Mouse (Mus musculus): ENCODE data around the gene Hoxa6. TPM values are rescaled to one million over a fixed set of nuclear protein-coding genes. Genes with fewer than 3 reads are reported as not detected.

Gene Hoxa6
- polyA plus RNA-seq, 1 experiment from 2014 or later: 13.4 TPM

GRCm38 (mm10) chr6:52246916-52247315 is 38.4 kb upstream of the Hoxa6 start:
- H3K4me2 ChIP-seq: no peak overlapping the region
- no peaks in the 10 kb centered on the region for H3K9me3 ChIP-seq
- H3K27me3 ChIP-seq: peaks cover 93% of the 10 kb centered on the region
- no peak overlapping the region for H3K27ac ChIP-seq (replicated peaks)
- H3K36me3 ChIP-seq: no peaks in the 10 kb centered on the region
- 12% methylated on average over 3 of the region's 3 CpGs for WGBS
- no peak overlapping the region for H3K4me3 ChIP-seq
- H3K9ac ChIP-seq: no peak overlapping the region
- no peak for ATAC-seq (ENCODE audit: low FRiP score, low read depth)
- H3K4me1 ChIP-seq (replicated peaks): no peaks in the 10 kb centered on the region

DNA sequence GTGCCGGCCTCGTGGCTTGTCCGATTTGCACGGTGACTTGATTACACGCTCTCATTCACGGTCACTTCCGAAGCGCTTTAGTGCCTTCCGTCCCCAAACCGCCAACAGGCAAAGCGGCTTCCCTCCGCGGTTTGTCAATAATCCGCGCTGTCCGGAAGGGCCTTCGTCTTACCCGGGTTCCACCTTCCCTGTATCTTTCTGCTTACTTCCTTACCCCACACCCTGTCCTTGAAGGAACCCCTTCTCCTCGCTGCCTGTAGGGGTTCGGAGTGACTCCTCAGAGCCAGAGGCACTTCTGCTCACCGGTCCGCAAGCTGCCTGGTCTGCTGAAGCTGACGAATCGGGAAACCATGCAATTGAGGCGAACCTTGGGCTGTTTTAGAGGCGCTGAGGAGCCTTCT is 37.9 kb upstream of the Hoxa6 start:
- Histone ChIP-seq H3K9ac (no peak overlapping the region), H3K4me2 (no peak overlapping the region), H3K27ac (replicated peaks) (no peak overlapping the region), H3K4me3 (no peak overlapping the region), H3K9me3 (no peaks in the 10 kb centered on the region), H3K4me1 (replicated peaks) (no peaks in the 10 kb centered on the region), H3K36me3 (no peaks in the 10 kb centered on the region), H3K27me3 (peaks cover 93% of the 10 kb centered on the region)
- WGBS: under 1% methylated on average over 26 of the region's 26 CpGs
- ATAC-seq (ENCODE audit: low FRiP score, low read depth): no peak

GRCm38 (mm10) chr6:52245757-52246142 is 37.2 kb upstream of the Hoxa6 start, which contains the start of gene Hoxa11:
Hoxa11 (minus strand) TSS chr6:52245810.
- under 1% methylated on average over 20 of the region's 20 CpGs for WGBS
- Histone ChIP-seq H3K9ac (no peak within 1 kb of the TSS), H3K36me3 (no peaks in the 10 kb centered on the region), H3K4me2 (no peak within 1 kb of the TSS), H3K27ac (replicated peaks) (no peak within 1 kb of the TSS), H3K4me3 (no peak within 1 kb of the TSS), H3K4me1 (replicated peaks) (no peaks in the 10 kb centered on the region), H3K9me3 (no peaks in the 10 kb centered on the region), H3K27me3 (peaks cover 93% of the 10 kb centered on the region)
- ATAC-seq (ENCODE audit: low FRiP score, low read depth): no peak

GRCm38 (mm10) chr6:52245040-52245756 is 36.7 kb upstream of the Hoxa6 start:
- Histone ChIP-seq H3K9me3 (no peaks in the 10 kb centered on the region), H3K9ac (no peak overlapping the region), H3K4me3 (no peak overlapping the region), H3K36me3 (no peaks in the 10 kb centered on the region), H3K27me3 (peaks cover 94% of the 10 kb centered on the region), H3K4me2 (no peak overlapping the region), H3K27ac (replicated peaks) (no peak overlapping the region), H3K4me1 (replicated peaks) (no peaks in the 10 kb centered on the region)
- ATAC-seq (ENCODE audit: low FRiP score, low read depth): no peak
- WGBS: under 1% methylated on average over 69 of the region's 71 CpGs

- Histone ChIP-seq H3K9ac (no peak overlapping the region), H3K36me3 (no peaks in the 10 kb centered on the region), H3K4me1 (replicated peaks) (no peaks in the 10 kb centered on the region), H3K27me3 (peaks cover 95% of the 10 kb centered on the region), H3K4me2 (no peak overlapping the region), H3K4me3 (no peak overlapping the region), H3K9me3 (no peaks in the 10 kb centered on the region), H3K27ac (replicated peaks) (no peak overlapping the region)
- WGBS: 3% methylated on average over 23 of the region's 23 CpGs
- ATAC-seq (ENCODE audit: low FRiP score, low read depth): no peak
Measured at GRCm38 (mm10) chr6:52244471-52245039, 36.0 kb upstream of the Hoxa6 start.

DNA sequence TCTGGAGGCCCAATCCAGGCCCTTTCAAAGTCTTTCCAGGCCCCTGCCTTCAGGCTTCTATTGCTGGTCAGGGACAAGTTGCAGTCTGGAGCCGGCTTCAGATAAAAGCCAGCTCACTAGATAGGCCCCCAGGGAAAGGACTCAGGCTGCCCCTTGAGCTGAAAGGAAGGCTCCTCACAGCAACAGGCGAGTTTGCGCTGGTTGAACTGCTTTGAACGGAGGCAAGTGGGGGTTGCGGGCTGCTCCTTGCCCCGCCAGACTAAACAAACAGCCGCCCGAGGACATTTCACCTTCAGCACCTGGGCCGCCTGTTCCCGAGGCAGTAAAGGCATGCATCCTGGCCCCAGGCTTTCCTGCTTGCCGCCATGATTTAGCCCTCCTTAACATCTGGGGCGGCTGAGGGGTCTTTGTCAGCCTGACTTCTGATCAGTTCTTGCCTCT is 35.2 kb upstream of the Hoxa6 start:
- H3K9ac ChIP-seq: no peak overlapping the region
- H3K4me2 ChIP-seq: no peak overlapping the region
- ATAC-seq (ENCODE audit: low FRiP score, low read depth): no peak
- no peak overlapping the region for H3K4me3 ChIP-seq
- no peaks in the 10 kb centered on the region for H3K4me1 ChIP-seq (replicated peaks)
- no peak overlapping the region for H3K27ac ChIP-seq (replicated peaks)
- H3K27me3 ChIP-seq: peaks cover 93% of the 10 kb centered on the region
- WGBS: 4% methylated on average over 12 of the region's 12 CpGs
- H3K36me3 ChIP-seq: no peaks in the 10 kb centered on the region
- no peaks in the 10 kb centered on the region for H3K9me3 ChIP-seq

GRCm38 (mm10) chr6:52242801-52243332 is 34.3 kb upstream of the Hoxa6 start:
- no peaks in the 10 kb centered on the region for H3K4me1 ChIP-seq (replicated peaks)
- WGBS: 7% methylated on average over 4 of the region's 4 CpGs
- H3K27ac ChIP-seq (replicated peaks): no peak overlapping the region
- H3K27me3 ChIP-seq: peaks cover 92% of the 10 kb centered on the region
- H3K36me3 ChIP-seq: no peaks in the 10 kb centered on the region
- no peak overlapping the region for H3K4me2 ChIP-seq
- H3K9ac ChIP-seq: no peak overlapping the region
- H3K4me3 ChIP-seq: no peak overlapping the region
- H3K9me3 ChIP-seq: no peaks in the 10 kb centered on the region
- ATAC-seq (ENCODE audit: low FRiP score, low read depth): no peak

- no peak overlapping the region for H3K4me3 ChIP-seq
- peaks cover 95% of the 10 kb centered on the region for H3K27me3 ChIP-seq
- no peak for ATAC-seq (ENCODE audit: low FRiP score, low read depth)
- 5% methylated on average over 9 of the region's 9 CpGs for WGBS
- H3K4me1 ChIP-seq (replicated peaks): no peaks in the 10 kb centered on the region
- no peak overlapping the region for H3K4me2 ChIP-seq
- H3K27ac ChIP-seq (replicated peaks): no peak overlapping the region
- no peaks in the 10 kb centered on the region for H3K9me3 ChIP-seq
- no peak overlapping the region for H3K9ac ChIP-seq
- H3K36me3 ChIP-seq: no peaks in the 10 kb centered on the region
Measured at GRCm38 (mm10) chr6:52241001-52241621, 32.6 kb upstream of the Hoxa6 start.

DNA sequence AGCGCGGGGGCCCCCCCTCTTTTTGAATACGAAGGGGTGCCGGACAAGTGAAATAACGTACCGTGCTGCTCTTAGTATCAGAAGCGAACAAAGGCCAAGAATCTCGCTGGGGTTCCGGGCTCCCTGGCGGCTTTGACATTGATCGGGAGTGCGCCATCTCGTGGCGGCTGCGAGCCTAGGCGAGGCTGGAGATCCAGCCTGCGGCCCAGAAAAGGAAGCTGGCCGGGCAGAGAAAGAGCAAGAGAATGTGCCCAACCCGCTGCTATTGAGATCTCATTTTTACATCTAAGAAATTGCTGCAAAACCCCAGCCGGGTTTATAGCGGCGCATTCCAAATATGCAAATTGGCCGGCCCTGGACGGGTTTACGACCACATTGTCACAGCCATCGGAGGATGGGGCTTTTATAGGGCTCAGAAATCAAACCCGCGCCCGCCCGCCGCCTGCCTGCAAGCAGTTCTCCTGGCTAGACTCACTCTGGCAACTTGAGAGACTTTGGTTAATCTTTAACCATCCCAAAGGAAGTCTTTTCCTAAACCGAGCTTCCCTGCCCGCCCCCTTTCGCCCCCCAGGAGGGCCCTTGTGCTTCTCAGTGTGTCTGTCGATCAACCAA is 32.0 kb upstream of the Hoxa6 start, which contains the start of gene Hoxa10:
Gene Hoxa10 (minus strand): TSS at position 466 of the 612 bp plus-strand sequence.
- Histone ChIP-seq H3K9ac (no peak within 1 kb of the TSS), H3K36me3 (no peaks in the 10 kb centered on the region), H3K9me3 (no peaks in the 10 kb centered on the region), H3K27me3 (peaks cover 96% of the 10 kb centered on the region), H3K4me2 (0 out of 2 replicates have a peak within 1 kb of the TSS, but pooled peaks have one; percentile 11), H3K27ac (replicated peaks) (no peak within 1 kb of the TSS), H3K4me1 (replicated peaks) (no peaks in the 10 kb centered on the region), H3K4me3 (no peak within 1 kb of the TSS)
- ATAC-seq (ENCODE audit: low FRiP score, low read depth): no peak
- WGBS: 2% methylated on average over 35 of the region's 35 CpGs

GRCm38 (mm10) chr6:52239625-52240388 is 31.3 kb upstream of the Hoxa6 start:
- Histone ChIP-seq H3K36me3 (no peaks in the 10 kb centered on the region), H3K4me2 (0 out of 2 replicates have a peak overlapping the region, but pooled peaks have one; percentile 11), H3K9ac (no peak overlapping the region), H3K4me1 (replicated peaks) (no peaks in the 10 kb centered on the region), H3K4me3 (no peak overlapping the region), H3K9me3 (no peaks in the 10 kb centered on the region), H3K27ac (replicated peaks) (no peak overlapping the region), H3K27me3 (peaks cover 97% of the 10 kb centered on the region)
- ATAC-seq (ENCODE audit: low FRiP score, low read depth): no peak
- WGBS: 2% methylated on average over 30 of the region's 30 CpGs

DNA sequence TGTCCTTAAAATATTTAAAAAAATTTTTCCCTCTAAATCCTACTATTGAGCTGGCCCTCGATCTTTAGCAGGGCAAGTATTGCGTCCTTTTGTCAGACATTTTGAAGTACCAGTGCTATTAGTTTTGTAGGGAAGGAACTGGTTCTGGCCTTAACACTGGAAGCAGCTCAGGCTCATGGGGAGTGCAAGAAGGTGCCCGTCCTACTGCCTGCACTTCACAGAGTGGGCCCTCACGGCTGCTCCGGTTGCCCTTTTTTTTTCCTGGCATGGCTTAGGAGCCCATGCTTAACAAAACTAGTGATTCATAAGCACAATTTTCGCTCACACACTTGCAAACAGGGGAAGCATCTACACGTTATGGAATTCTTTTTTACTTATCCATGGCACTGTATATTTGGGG is 30.5 kb upstream of the Hoxa6 start:
- Histone ChIP-seq H3K9ac (no peak overlapping the region), H3K27me3 (peaks cover 97% of the 10 kb centered on the region), H3K4me2 (no peak overlapping the region), H3K36me3 (no peaks in the 10 kb centered on the region), H3K4me1 (replicated peaks) (no peaks in the 10 kb centered on the region), H3K27ac (replicated peaks) (no peak overlapping the region), H3K4me3 (no peak overlapping the region), H3K9me3 (no peaks in the 10 kb centered on the region)
- 3% methylated on average over 7 of the region's 7 CpGs for WGBS
- ATAC-seq (ENCODE audit: low FRiP score, low read depth): no peak

Measured in hindbrain, embryonic 15.5 days (tissue).